Mouse (Mus musculus) midbrain, embryonic 10.5 days (tissue): ENCODE measurements around the gene Vps35l. TPM values are rescaled to one million over a fixed set of nuclear protein-coding genes. Genes with fewer than 3 reads are reported as not detected.

Source experiments
- DNase-seq: peaks from one replicate; pipeline ENCODE4 v3.0.0-alpha.2; 2017; ENCODE audit warnings: low spot score
- H3K27ac ChIP-seq: fragments of 300-500 bp; sonication (generic); replicated peaks from 2 replicates; pipeline ENCODE4 v1.5.1; 2016; ENCODE audit warnings: mild to moderate bottlenecking
- H3K27me3 ChIP-seq: fragments of 300-500 bp; sonication (generic); 2 replicates; pipeline ENCODE4 v1.6.1; 2016; ENCODE audit warnings: low read depth, mild to moderate bottlenecking; ENCODE audit not compliant: poor library complexity, severe bottlenecking
- H3K36me3 ChIP-seq: fragments of 300-500 bp; sonication (generic); 2 replicates; pipeline ENCODE4 v1.6.1; 2016; ENCODE audit warnings: mild to moderate bottlenecking, moderate library complexity
- H3K4me1 ChIP-seq: fragments of 300-500 bp; sonication (generic); 2 replicates; pipeline ENCODE4 v1.6.1; 2016
- H3K4me3 ChIP-seq: fragments of 300-500 bp; sonication (generic); 2 replicates; pipeline ENCODE4 v1.5.1; 2016; ENCODE audit warnings: mild to moderate bottlenecking, moderate library complexity
- H3K9me3 ChIP-seq: fragments of 300-500 bp; sonication (generic); replicated peaks from 2 replicates; pipeline ENCODE4 v1.6.1; 2016; ENCODE audit warnings: mild to moderate bottlenecking
- WGBS: fragments of 180-500 bp; shearing (Covaris S2); methylation state at CpG from one replicate; pipeline ENCODE4 v1.1.7; 2016; 5-methylcytosine and 5-hydroxymethylcytosine counted together
- polyA plus RNA-seq: library from polyadenylated mRNA; unstranded; fragments of >200 nt; fragmentation: Nextera tagmentation; extraction: Ambion mirVana; gene quantifications from 2 replicates; pipeline ENCODE4 v1.2.1, GENCODE M21; 2016

Gene Vps35l
- polyA plus RNA-seq, 1 experiment from 2014 or later: 68.6 TPM

DNA sequence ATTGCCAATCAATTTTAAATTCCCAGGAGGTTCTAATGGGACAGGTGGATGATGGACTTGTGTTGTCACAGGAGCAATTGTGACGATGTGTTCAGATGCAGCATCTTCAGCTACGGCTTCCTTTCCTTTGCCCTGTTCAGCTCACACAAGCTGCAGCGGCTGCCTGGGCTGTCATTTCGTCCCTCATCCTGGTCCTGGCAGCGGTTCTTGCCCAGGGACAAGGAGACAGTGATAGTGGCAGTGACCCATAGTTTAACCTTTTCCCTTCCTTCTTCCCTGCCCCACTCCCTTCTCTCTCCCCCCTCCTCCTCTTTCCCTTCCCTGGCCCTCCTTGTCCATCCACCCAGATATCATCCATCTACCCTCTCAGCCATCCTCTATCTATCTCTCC, 26.8 kb downstream of the Vps35l start:
- no peaks in the 10 kb centered on the region for H3K9me3 ChIP-seq
- 92% methylated on average over 5 of the region's 5 CpGs for WGBS
- H3K27ac ChIP-seq: no peak overlapping the region
- no peaks in the 10 kb centered on the region for H3K27me3 ChIP-seq
- DNase-seq: no peak
- H3K36me3 ChIP-seq: peaks cover 28% of the 10 kb centered on the region
- H3K4me1 ChIP-seq: 0 out of 2 replicates have a peak, but pooled peaks cover 4% of the 10 kb centered on the region
- H3K4me3 ChIP-seq: no peak overlapping the region

DNA sequence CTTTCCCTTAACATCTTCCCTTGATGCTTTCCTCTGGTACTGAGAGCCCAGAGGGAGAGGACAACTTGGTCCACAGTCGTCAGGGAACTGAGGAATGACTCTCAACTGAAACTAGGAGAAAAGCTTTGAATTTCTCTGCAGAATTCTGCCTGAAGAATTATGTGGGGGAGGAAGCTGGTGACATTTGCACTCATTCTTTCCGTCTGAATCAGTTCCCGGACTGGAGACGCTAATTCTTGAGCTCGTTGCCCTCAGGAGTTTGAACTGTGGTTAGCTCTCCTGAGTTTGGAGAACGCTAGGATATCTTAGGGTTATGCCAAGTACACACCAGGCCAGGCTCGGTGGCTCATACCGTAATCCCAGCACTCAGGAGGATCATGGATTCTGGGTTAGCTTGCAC, 29.2 kb downstream of the Vps35l start:
- H3K4me1 ChIP-seq: 0 out of 2 replicates have a peak, but pooled peaks cover 4% of the 10 kb centered on the region
- no peak for DNase-seq
- H3K4me3 ChIP-seq: no peak overlapping the region
- H3K36me3 ChIP-seq: peaks cover 12% of the 10 kb centered on the region
- WGBS: 89% methylated on average over 8 of the region's 8 CpGs
- H3K9me3 ChIP-seq: no peaks in the 10 kb centered on the region
- H3K27me3 ChIP-seq: no peaks in the 10 kb centered on the region
- no peak overlapping the region for H3K27ac ChIP-seq

DNA sequence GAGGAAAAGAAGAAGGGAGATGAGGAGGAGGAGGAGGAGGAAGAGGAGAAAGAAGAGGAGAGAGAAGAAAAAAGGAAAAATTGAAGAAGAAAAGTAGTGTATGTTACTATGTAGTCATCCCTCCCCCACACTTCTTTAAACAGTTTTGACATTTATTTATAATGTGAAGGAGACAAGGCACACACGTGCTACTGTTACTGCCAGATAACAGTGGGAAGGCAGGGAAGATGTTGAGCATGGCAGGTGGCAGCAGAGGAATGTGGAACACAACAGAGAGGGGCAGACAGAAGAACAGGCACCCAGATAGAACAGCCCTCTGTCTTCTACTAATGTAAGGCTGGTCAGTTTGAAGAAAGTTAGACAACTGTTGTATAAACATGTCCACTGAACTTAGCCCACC, 29.6 kb downstream of the Vps35l start:
- H3K4me3 ChIP-seq: no peak overlapping the region
- H3K27ac ChIP-seq: no peak overlapping the region
- no peaks in the 10 kb centered on the region for H3K27me3 ChIP-seq
- WGBS: 74% methylated on average over 1 of the region's 1 CpGs
- H3K36me3 ChIP-seq: peaks cover 12% of the 10 kb centered on the region; the same call in 1 of the 2 replicates
- H3K4me1 ChIP-seq: 0 out of 2 replicates have a peak, but pooled peaks cover 4% of the 10 kb centered on the region
- H3K9me3 ChIP-seq: no peaks in the 10 kb centered on the region
- DNase-seq: no peak

DNA sequence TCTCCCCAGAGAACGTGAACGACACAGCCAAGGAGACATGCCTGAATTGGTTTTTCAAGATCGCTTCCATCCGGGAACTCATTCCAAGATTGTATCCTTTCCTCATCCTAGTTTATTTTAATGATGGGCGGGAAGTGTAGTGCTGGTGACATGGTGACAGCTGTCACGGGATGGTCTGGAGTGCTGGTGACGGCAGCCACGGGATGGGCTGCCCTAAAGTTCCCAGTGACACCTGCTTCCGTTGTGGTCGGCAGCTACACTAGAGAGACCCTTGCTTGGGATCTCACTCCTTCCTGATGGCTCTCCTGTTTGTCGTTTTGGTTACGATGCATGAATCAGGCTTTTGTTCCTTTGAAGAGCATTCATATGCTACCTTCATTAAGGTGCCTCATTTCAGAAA, 33.0 kb downstream of the Vps35l start:
- Histone ChIP-seq H3K27ac (no peak overlapping the region), H3K36me3 (peaks cover 20% of the 10 kb centered on the region; the same call in 1 of the 2 replicates), H3K9me3 (no peaks in the 10 kb centered on the region), H3K4me1 (no peaks in the 10 kb centered on the region), H3K27me3 (no peaks in the 10 kb centered on the region), H3K4me3 (no peak overlapping the region)
- 95% methylated on average over 12 of the region's 12 CpGs for WGBS
- no peak for DNase-seq

DNA sequence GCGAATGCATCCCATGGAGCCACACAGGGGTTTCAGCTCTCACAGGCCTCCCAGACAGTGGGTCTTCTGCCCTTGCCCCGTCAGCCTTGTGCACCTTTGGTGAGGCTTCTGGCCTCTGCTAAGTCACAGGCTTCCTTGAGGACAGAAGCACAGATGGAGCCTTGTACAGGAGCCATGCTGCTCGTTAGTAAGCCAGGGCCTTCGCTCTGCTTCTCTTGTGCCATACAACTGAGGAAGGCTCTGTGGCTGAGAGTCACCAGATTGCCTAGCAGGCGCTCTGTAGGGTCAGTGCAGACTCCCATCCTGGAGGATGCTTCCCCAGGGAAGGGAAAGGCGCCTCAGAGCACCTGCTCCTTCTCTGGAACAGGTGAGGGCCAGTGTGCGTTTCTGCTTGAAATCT, 36.0 kb downstream of the Vps35l start:
- H3K27ac ChIP-seq: peak overlapping the region; percentile 33; the same call in 1 of the 2 replicates
- peaks cover 36% of the 10 kb centered on the region for H3K36me3 ChIP-seq
- no peak overlapping the region for H3K4me3 ChIP-seq
- DNase-seq: no peak
- no peaks in the 10 kb centered on the region for H3K9me3 ChIP-seq
- WGBS: 88% methylated on average over 7 of the region's 7 CpGs
- no peaks in the 10 kb centered on the region for H3K27me3 ChIP-seq
- no peaks in the 10 kb centered on the region for H3K4me1 ChIP-seq

DNA sequence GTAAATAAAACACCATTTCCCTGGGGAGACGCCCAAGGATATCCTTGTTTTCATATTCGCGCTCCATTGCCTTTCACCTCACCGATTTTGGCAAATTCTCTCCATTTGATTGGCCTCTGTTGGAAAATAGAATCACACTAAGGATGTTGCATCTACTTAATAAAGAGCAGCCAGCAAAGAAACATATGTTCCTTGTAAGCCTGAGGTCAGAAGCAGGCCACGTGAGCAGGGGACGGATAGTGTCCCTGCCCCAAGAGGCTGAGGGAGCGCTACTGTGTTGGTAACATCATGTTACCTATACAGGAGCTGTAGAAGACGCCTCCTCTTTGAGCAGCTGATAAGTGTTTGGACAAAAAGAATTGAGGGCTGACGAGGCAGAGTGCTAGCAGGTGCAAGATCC, 36.5 kb downstream of the Vps35l start:
- H3K36me3 ChIP-seq: peaks cover 41% of the 10 kb centered on the region
- H3K9me3 ChIP-seq: no peaks in the 10 kb centered on the region
- no peak for DNase-seq
- H3K4me1 ChIP-seq: no peaks in the 10 kb centered on the region
- H3K4me3 ChIP-seq: no peak overlapping the region
- H3K27ac ChIP-seq: no peak overlapping the region
- H3K27me3 ChIP-seq: no peaks in the 10 kb centered on the region
- WGBS: 90% methylated on average over 9 of the region's 9 CpGs

DNA sequence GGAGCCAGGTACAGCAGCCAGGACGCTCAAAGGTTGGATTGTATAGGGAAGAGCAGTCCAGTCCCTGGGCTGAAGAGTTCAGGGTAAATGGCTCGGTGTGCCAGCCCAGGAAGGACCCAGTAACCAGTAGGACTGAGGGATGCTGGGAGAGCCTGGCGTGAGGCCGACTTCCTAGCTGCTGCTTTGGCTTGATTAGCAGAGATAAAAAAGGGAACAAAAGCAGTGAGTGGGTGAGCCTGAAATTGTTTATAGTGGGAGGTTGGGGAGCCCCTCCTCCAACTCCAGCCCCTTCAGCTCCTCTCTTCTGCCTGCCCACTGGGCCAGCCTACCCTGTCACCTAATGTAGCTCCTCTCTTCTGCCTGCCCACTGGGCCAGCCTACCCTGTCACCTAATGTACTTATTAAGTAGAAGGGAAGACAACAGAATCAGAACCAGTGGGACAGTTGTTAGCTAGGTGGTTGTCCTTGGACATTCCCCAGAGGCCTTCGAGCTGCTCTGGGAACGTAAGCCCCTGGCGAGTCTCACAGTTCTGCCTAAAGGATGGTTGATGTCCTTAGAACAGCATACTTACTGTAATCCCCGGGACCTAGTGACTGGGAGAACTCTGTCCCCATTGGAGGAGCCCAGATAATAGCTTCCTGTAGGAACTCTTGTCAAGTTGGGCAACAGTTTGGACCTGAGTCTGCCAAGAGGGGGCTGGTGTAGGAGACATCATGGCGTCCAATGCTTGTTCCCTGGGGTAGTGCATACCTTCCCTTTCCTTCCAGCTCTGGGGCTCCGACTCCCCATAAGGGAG, 37.8 kb downstream of the Vps35l start:
- H3K9me3 ChIP-seq: no peaks in the 10 kb centered on the region
- DNase-seq: no peak
- no peaks in the 10 kb centered on the region for H3K4me1 ChIP-seq
- no peak overlapping the region for H3K4me3 ChIP-seq
- WGBS: 88% methylated on average over 10 of the region's 10 CpGs
- H3K27me3 ChIP-seq: no peaks in the 10 kb centered on the region
- peaks cover 39% of the 10 kb centered on the region for H3K36me3 ChIP-seq
- H3K27ac ChIP-seq: no peak overlapping the region

DNA sequence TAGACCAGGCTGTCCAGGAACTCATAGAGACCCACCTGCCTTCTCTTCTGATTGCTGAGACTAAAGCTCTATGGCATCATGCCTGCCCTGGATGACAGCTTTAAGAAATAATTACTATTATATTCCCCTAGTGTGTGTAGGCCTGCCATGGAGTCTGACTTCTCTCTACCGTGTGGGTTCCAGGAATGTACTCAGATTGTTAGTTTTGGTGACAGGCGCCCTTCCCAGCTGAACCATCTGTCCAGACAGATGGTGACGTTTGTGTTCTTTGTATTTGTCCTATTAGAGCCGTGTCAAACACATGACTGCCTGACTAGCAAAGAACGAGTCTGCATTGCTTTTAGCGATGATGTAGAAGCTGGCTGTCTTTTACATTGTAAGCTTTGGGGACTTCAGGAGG, 38.5 kb downstream of the Vps35l start:
- H3K36me3 ChIP-seq: peaks cover 41% of the 10 kb centered on the region
- WGBS: 78% methylated on average over 6 of the region's 6 CpGs
- H3K27me3 ChIP-seq: no peaks in the 10 kb centered on the region
- H3K4me1 ChIP-seq: no peaks in the 10 kb centered on the region
- H3K9me3 ChIP-seq: no peaks in the 10 kb centered on the region
- no peak for DNase-seq
- H3K27ac ChIP-seq: peak overlapping the region; percentile 46; the same call in 1 of the 2 replicates
- H3K4me3 ChIP-seq: no peak overlapping the region

DNA sequence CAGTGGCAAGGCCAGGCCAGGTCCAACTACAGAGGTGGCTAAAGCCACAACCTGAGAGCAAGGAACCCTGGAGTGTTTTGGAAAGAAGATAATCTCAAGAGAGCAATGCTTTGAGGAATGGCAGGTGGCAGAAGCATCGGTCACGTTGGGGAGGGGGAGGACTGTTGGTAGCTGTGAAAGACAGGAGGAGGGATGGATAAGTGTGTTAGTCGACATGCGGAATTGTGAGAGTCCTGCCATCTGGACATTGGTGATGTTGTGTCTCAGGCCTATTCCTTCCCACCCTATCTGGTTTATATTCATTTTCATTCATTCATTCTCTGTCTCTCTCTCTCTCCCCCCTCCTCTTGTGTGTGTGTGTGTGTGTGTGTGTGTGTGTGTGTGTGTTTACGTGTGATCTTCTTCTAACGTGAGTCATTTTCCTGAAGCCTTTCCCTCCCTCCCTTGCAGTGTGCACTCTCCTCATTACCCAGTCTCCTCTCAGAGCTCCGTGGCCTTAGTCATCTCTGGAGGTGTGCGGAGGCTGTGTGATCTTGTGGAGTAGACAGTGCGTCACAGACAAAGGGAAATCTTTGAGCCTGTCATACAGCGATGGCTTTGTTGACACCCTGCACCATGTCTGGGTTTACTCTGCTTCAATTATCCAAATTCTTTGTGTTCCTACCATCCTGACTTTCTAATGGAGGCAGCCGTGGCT, 43.4 kb downstream of the Vps35l start:
- no peak for DNase-seq
- no peaks in the 10 kb centered on the region for H3K27me3 ChIP-seq
- H3K27ac ChIP-seq: no peak overlapping the region
- WGBS: 92% methylated on average over 11 of the region's 11 CpGs
- no peaks in the 10 kb centered on the region for H3K9me3 ChIP-seq
- peaks cover 6% of the 10 kb centered on the region for H3K4me1 ChIP-seq
- H3K36me3 ChIP-seq: peaks cover 29% of the 10 kb centered on the region
- no peak overlapping the region for H3K4me3 ChIP-seq

DNA sequence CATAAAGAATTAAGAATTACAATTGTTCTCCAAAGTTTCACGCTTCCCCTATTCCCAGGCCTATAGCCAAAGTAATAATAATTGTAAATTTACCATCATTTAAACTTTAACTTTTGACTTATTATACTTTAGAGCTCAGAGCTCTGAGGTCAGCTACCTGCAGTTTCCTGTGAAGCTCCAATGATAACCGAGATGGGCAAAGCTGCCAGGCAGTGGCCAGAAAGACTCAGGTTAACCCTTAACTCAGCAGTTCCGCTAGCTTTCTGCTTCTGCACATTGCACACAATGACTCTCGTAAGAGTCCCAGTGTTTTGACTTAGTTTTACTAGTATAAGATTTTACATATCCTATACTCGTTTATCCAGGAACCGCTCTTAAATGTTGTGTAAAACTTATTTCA, 46.1 kb downstream of the Vps35l start:
- WGBS: 88% methylated on average over 6 of the region's 6 CpGs
- Histone ChIP-seq H3K4me3 (no peak overlapping the region), H3K27ac (no peak overlapping the region), H3K9me3 (no peaks in the 10 kb centered on the region), H3K36me3 (peaks cover 10% of the 10 kb centered on the region), H3K4me1 (peaks cover 11% of the 10 kb centered on the region), H3K27me3 (no peaks in the 10 kb centered on the region)
- no peak for DNase-seq

DNA sequence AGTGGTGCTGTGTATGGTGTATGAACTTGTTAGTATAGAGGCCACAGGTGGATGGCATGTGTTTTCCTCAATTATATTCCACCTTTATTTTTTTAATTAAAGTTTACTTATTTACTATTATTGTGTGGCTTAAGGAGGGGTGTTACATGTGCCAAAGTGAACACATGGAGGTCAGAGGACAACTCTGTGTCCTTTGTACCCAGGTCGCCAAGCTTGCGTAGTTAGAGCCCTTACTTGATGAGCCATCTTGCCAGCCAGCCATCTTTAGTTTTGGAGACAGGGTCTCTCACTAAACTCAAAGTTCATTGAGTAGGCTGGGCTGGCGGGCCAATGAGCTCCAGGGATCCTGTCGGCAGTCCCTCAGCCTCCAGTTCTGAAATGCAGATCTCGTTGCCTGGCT, 47.3 kb downstream of the Vps35l start:
- 89% methylated on average over 5 of the region's 5 CpGs for WGBS
- Histone ChIP-seq H3K27me3 (no peaks in the 10 kb centered on the region), H3K36me3 (peaks cover 17% of the 10 kb centered on the region), H3K9me3 (no peaks in the 10 kb centered on the region), H3K4me1 (peaks cover 11% of the 10 kb centered on the region), H3K4me3 (no peak overlapping the region), H3K27ac (no peak overlapping the region)
- no peak for DNase-seq

DNA sequence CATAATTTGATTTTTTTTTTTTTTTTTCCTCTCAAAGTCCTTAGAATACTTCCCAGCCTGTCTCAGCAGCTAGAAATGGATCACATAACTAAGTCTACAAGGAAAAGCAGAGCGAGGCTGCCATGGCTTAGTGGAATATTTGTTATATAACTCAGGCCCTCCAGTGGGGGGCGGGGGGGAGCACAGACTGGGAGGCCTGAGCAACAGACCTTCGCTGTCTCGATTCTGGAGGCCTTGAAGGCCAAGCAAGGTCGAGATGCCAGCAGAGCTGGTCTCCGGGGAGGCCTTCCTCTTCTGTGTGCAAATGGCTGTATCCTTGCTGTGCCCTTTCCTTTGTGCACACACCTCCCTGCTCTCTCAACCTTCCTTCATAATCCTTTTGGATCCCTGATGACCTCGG, 48.5 kb downstream of the Vps35l start:
- 64% methylated on average over 7 of the region's 7 CpGs for WGBS
- Histone ChIP-seq H3K27ac (no peak overlapping the region), H3K9me3 (no peaks in the 10 kb centered on the region), H3K4me3 (no peak overlapping the region), H3K36me3 (peaks cover 22% of the 10 kb centered on the region), H3K4me1 (peaks cover 11% of the 10 kb centered on the region), H3K27me3 (no peaks in the 10 kb centered on the region)
- no peak for DNase-seq

DNA sequence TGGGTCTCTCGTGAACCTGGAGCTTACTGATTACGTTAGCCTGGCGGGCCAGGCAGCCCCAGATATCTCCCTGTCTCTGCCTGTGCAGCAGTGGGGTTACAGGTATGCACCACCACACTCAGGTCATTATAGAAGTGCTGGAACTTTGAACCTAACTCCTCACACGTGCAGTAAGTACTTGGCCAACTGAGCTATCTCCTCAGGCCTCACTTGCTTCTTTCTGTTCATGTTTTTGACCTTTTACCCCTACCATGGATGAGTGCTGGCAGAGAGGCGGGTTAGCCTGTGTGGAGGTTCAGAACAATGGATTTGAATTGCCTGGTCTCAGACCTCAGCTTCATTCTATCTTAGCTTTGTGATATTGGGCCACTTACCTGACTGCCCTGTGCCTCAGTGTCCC, 50.3 kb downstream of the Vps35l start:
- no peaks in the 10 kb centered on the region for H3K9me3 ChIP-seq
- H3K36me3 ChIP-seq: peaks cover 35% of the 10 kb centered on the region
- H3K4me3 ChIP-seq: no peak overlapping the region
- WGBS: 87% methylated on average over 5 of the region's 5 CpGs
- peaks cover 20% of the 10 kb centered on the region for H3K4me1 ChIP-seq
- H3K27me3 ChIP-seq: no peaks in the 10 kb centered on the region
- H3K27ac ChIP-seq: no peak overlapping the region
- no peak for DNase-seq
